In genomic region chr17:3313711-3314624, GRCm38 (mm10) we compare ENCODE assay signal across 7 mouse cellular contexts. TPM values are rescaled to one million over a fixed set of nuclear protein-coding genes. Genes with fewer than 3 reads are reported as not detected.
A peak's percentile ranks its signal among the peaks of the same experiment; 100 is the strongest.
DNase-seq lines count a peak whose midpoint lies in the region; ATAC-seq and TF ChIP-seq lines count a peak whose summit lies in the region.

No protein-coding gene starts in this region.

- H3K9ac ChIP-seq in intestine, postnatal 0 days (ENCODE audit: low read depth, low read length): peak overlapping the region; percentile 59
- H3K9ac ChIP-seq in limb, embryonic 12.5 days (replicated peaks): peak overlapping the region; percentile 45; the same call in 1 of the 2 replicates
- peak overlapping the region; percentile 32; the same call in 1 of the 2 replicates for H3K9ac ChIP-seq in midbrain, embryonic 14.5 days (replicated peaks; ENCODE audit: low read length)

- peak; percentile 55 for DNase-seq in adrenal gland, adult 8-10 months
- DNase-seq in embryo, embryonic 11 days: peak; percentile 92
- DNase-seq in midbrain, embryonic 14.5 days: peak; percentile 94
- peak; percentile 16 for DNase-seq in spleen, adult 12 weeks (ENCODE audit: low spot score)

- H3K36me3 ChIP-seq in intestine, postnatal 0 days (ENCODE audit: control insufficient read depth, insufficient read depth): no peaks in the 10 kb centered on the region
- H3K36me3 ChIP-seq in limb, embryonic 12.5 days: no peaks in the 10 kb centered on the region
- H3K36me3 ChIP-seq in midbrain, embryonic 14.5 days (ENCODE audit: control insufficient read depth, insufficient read depth, low read length): no peaks in the 10 kb centered on the region

- ATAC-seq in granulocyte monocyte progenitor cell, adult 5-6 weeks (replicated peaks; ENCODE audit: poor library complexity, severe bottlenecking): peak; percentile 92
- peak; percentile 96 for ATAC-seq in intestine, postnatal 0 days
- peak; percentile 92 for ATAC-seq in limb, embryonic 12.5 days (ENCODE audit: insufficient number of reproducible peaks, insufficient read depth, low FRiP score, low TSS enrichment, low read depth)
- peak; percentile 97 for ATAC-seq in midbrain, embryonic 14.5 days (ENCODE audit: low FRiP score, low TSS enrichment)

- H3K27me3 ChIP-seq in intestine, postnatal 0 days (replicated peaks; ENCODE audit: control insufficient read depth, insufficient read depth, low read length): no peaks in the 10 kb centered on the region
- H3K27me3 ChIP-seq in limb, embryonic 12.5 days: no peaks in the 10 kb centered on the region
- no peaks in the 10 kb centered on the region; the same call in 1 of the 2 replicates for H3K27me3 ChIP-seq in midbrain, embryonic 14.5 days (ENCODE audit: control insufficient read depth, insufficient read depth, low read length)

- no peaks in the 10 kb centered on the region for H3K4me1 ChIP-seq in intestine, postnatal 0 days (replicated peaks; ENCODE audit: control insufficient read depth, insufficient read depth, low read length)
- H3K4me1 ChIP-seq in limb, embryonic 12.5 days (replicated peaks): 0 out of 2 replicates have a peak, but pooled peaks cover 2% of the 10 kb centered on the region
- no peaks in the 10 kb centered on the region for H3K4me1 ChIP-seq in midbrain, embryonic 14.5 days (ENCODE audit: control insufficient read depth, insufficient read depth, low read length)

- no peak overlapping the region for H3K27ac ChIP-seq in intestine, postnatal 0 days (ENCODE audit: low read depth, low read length)
- H3K27ac ChIP-seq in limb, embryonic 12.5 days: peak overlapping the region; percentile 35; the same call in 1 of the 2 replicates
- 0 out of 2 replicates have a peak overlapping the region, but pooled peaks have one; percentile 14 for H3K27ac ChIP-seq in midbrain, embryonic 14.5 days (replicated peaks; ENCODE audit: low read depth, low read length)

- no peak for TF ChIP-seq CTCF in intestine, postnatal 0 days (IDR thresholded peaks at IDR 0.05; ENCODE audit: low read depth)

- H3K9me3 ChIP-seq in intestine, postnatal 0 days (ENCODE audit: control insufficient read depth): no peaks in the 10 kb centered on the region
- H3K9me3 ChIP-seq in limb, embryonic 12.5 days: 0 out of 2 replicates have a peak, but pooled peaks cover under 1% of the 10 kb centered on the region
- H3K9me3 ChIP-seq in midbrain, embryonic 14.5 days (ENCODE audit: control insufficient read depth, low read length): no peaks in the 10 kb centered on the region

- peak overlapping the region; percentile 40 for H3K4me3 ChIP-seq in intestine, postnatal 0 days (ENCODE audit: low read depth, low read length)
- H3K4me3 ChIP-seq in limb, embryonic 12.5 days (replicated peaks): peak overlapping the region; percentile 35
- peak overlapping the region; percentile 38 for H3K4me3 ChIP-seq in midbrain, embryonic 14.5 days (replicated peaks; ENCODE audit: low read depth, low read length)

- H3K4me2 ChIP-seq in intestine, postnatal 0 days (replicated peaks; ENCODE audit: low read depth): peak overlapping the region; percentile 70
- H3K4me2 ChIP-seq in limb, embryonic 12.5 days: peak overlapping the region; percentile 57
- peak overlapping the region; percentile 59 for H3K4me2 ChIP-seq in midbrain, embryonic 14.5 days (ENCODE audit: low read length)

- WGBS in intestine, postnatal 0 days: 9% methylated on average over 60 of the region's 60 CpGs
- 7% methylated on average over 59 of the region's 60 CpGs for WGBS in limb, embryonic 12.5 days
- WGBS in midbrain, embryonic 14.5 days: 4% methylated on average over 60 of the region's 60 CpGs

RNA-seq across cellular contexts. Expression of gene Tiam2, which starts 12.4 kb away (rescaled TPM):
- total RNA-seq in adrenal gland, adult 8-10 months (2022): 10 to 100 TPM; 17.3 to 46.1 (median 32.0) TPM
- total RNA-seq in granulocyte monocyte progenitor cell, adult 5-6 weeks (2014; fragmentation: Nextera tagmentation): 5.6 and 15.3 TPM in 2 replicates
- total RNA-seq in granulocyte monocyte progenitor cell, adult 5-6 weeks (2017): 7.7 and 11.2 TPM in 2 replicates
- polyA plus RNA-seq in intestine, postnatal 0 days (2015; fragmentation: Nextera tagmentation; extraction: Ambion mirVana): 1.9 and 2.1 TPM in 2 replicates
- polyA plus RNA-seq in limb, embryonic 12.5 days (2016; fragmentation: Nextera tagmentation; extraction: Ambion mirVana): 19.4 and 20.6 TPM in 2 replicates
- 2.1 and 3.1 TPM in 2 replicates for polyA plus RNA-seq in midbrain, embryonic 14.5 days (2014; fragmentation: Nextera tagmentation; extraction: Ambion mirVana)

Comparison
In these comparisons a context has a peak if more than half of its experiments do, and no peak if none do; other contexts are left out.
1. DNase-seq: peak in every context shown above with its lines; median percentile 94 in midbrain, embryonic 14.5 days; 92 in embryo, embryonic 11 days; 55 in adrenal gland, adult 8-10 months; 16 in spleen, adult 12 weeks.